Mouse (Mus musculus): ENCODE data around the gene Olfr1270. TPM values are rescaled to one million over a fixed set of nuclear protein-coding genes. Genes with fewer than 3 reads are reported as not detected.
"Not testable (repeated sequence)": the region's sequence is repeated elsewhere in the genome, so short reads cannot be mapped to it uniquely, and the experiment has no call there.

Gene Olfr1270
- polyA plus RNA-seq (2014; fragmentation: Nextera tagmentation; extraction: Ambion mirVana) = not detected in 2 replicates

GRCm38 (mm10) chr2:90152991-90153390, at the start of gene Olfr1270:
Olfr1270 (minus strand) TSS chr2:90153091.
- Histone ChIP-seq H3K4me2 (no peak within 1 kb of the TSS), H3K4me1 (ENCODE audit: control insufficient read depth, insufficient read depth, low read length) (no peaks in the 10 kb centered on the region), H3K27me3 (ENCODE audit: control insufficient read depth, insufficient read depth, low read length) (no peaks in the 10 kb centered on the region), H3K27ac (ENCODE audit: low read depth, low read length) (no peak within 1 kb of the TSS), H3K9me3 (replicated peaks; ENCODE audit: control insufficient read depth, low read length) (no peaks in the 10 kb centered on the region), H3K4me3 (ENCODE audit: low read depth, low read length) (no peak within 1 kb of the TSS), H3K9ac (ENCODE audit: low read depth, low read length) (no peak within 1 kb of the TSS), H3K36me3 (ENCODE audit: control insufficient read depth, insufficient read depth, low read length) (no peaks in the 10 kb centered on the region)
- no peak for ATAC-seq (replicated peaks; ENCODE audit: insufficient number of reproducible peaks, low FRiP score, low TSS enrichment)
- 74% methylated on average over 3 of the region's 3 CpGs for WGBS (ENCODE audit: insufficient replicate concordance)

- not testable (repeated sequence) for ATAC-seq (replicated peaks; ENCODE audit: insufficient number of reproducible peaks, low FRiP score, low TSS enrichment); H3K27ac ChIP-seq (ENCODE audit: low read depth, low read length); H3K4me1 ChIP-seq (ENCODE audit: control insufficient read depth, insufficient read depth, low read length); H3K9ac ChIP-seq (ENCODE audit: low read depth, low read length); H3K9me3 ChIP-seq (replicated peaks; ENCODE audit: control insufficient read depth, low read length); H3K4me2 ChIP-seq; H3K36me3 ChIP-seq (ENCODE audit: control insufficient read depth, insufficient read depth, low read length); H3K4me3 ChIP-seq (ENCODE audit: low read depth, low read length); H3K27me3 ChIP-seq (ENCODE audit: control insufficient read depth, insufficient read depth, low read length)
- WGBS (ENCODE audit: insufficient replicate concordance) = no CpG with 5 or more reads among the region's 4 CpGs
These were observed 46.7 kb upstream of the Olfr1270 start for GRCm38 (mm10) chr2:90199606-90200005.

GRCm38 (mm10) chr2:90195285-90195684, 42.4 kb upstream of the Olfr1270 start:
- ATAC-seq (replicated peaks; ENCODE audit: insufficient number of reproducible peaks, low FRiP score, low TSS enrichment); H3K4me1 ChIP-seq (ENCODE audit: control insufficient read depth, insufficient read depth, low read length); H3K27ac ChIP-seq (ENCODE audit: low read depth, low read length); H3K4me2 ChIP-seq; H3K4me3 ChIP-seq (ENCODE audit: low read depth, low read length); H3K27me3 ChIP-seq (ENCODE audit: control insufficient read depth, insufficient read depth, low read length); H3K36me3 ChIP-seq (ENCODE audit: control insufficient read depth, insufficient read depth, low read length); H3K9ac ChIP-seq (ENCODE audit: low read depth, low read length); H3K9me3 ChIP-seq (replicated peaks; ENCODE audit: control insufficient read depth, low read length): not testable (repeated sequence)
- WGBS (ENCODE audit: insufficient replicate concordance) = no CpG with 5 or more reads among the region's 6 CpGs

GRCm38 (mm10) chr2:90194750-90195149, 41.9 kb upstream of the Olfr1270 start:
- not testable (repeated sequence) for H3K36me3 ChIP-seq (ENCODE audit: control insufficient read depth, insufficient read depth, low read length); ATAC-seq (replicated peaks; ENCODE audit: insufficient number of reproducible peaks, low FRiP score, low TSS enrichment); H3K27me3 ChIP-seq (ENCODE audit: control insufficient read depth, insufficient read depth, low read length); H3K9me3 ChIP-seq (replicated peaks; ENCODE audit: control insufficient read depth, low read length); H3K4me1 ChIP-seq (ENCODE audit: control insufficient read depth, insufficient read depth, low read length); H3K4me2 ChIP-seq; H3K27ac ChIP-seq (ENCODE audit: low read depth, low read length); H3K9ac ChIP-seq (ENCODE audit: low read depth, low read length); H3K4me3 ChIP-seq (ENCODE audit: low read depth, low read length)
- no CpG with 5 or more reads among the region's 3 CpGs for WGBS (ENCODE audit: insufficient replicate concordance)

GRCm38 (mm10) chr2:90187082-90187481, 34.2 kb upstream of the Olfr1270 start:
- not testable (repeated sequence) for H3K4me3 ChIP-seq (ENCODE audit: low read depth, low read length); H3K27me3 ChIP-seq (ENCODE audit: control insufficient read depth, insufficient read depth, low read length); ATAC-seq (replicated peaks; ENCODE audit: insufficient number of reproducible peaks, low FRiP score, low TSS enrichment); H3K4me1 ChIP-seq (ENCODE audit: control insufficient read depth, insufficient read depth, low read length); H3K36me3 ChIP-seq (ENCODE audit: control insufficient read depth, insufficient read depth, low read length); H3K4me2 ChIP-seq; H3K27ac ChIP-seq (ENCODE audit: low read depth, low read length); H3K9me3 ChIP-seq (replicated peaks; ENCODE audit: control insufficient read depth, low read length); H3K9ac ChIP-seq (ENCODE audit: low read depth, low read length)
- no CpG with 5 or more reads among the region's 5 CpGs for WGBS (ENCODE audit: insufficient replicate concordance)

- not testable (repeated sequence) for H3K9ac ChIP-seq (ENCODE audit: low read depth, low read length); H3K4me3 ChIP-seq (ENCODE audit: low read depth, low read length); H3K9me3 ChIP-seq (replicated peaks; ENCODE audit: control insufficient read depth, low read length); H3K27me3 ChIP-seq (ENCODE audit: control insufficient read depth, insufficient read depth, low read length); H3K4me1 ChIP-seq (ENCODE audit: control insufficient read depth, insufficient read depth, low read length); ATAC-seq (replicated peaks; ENCODE audit: insufficient number of reproducible peaks, low FRiP score, low TSS enrichment); H3K36me3 ChIP-seq (ENCODE audit: control insufficient read depth, insufficient read depth, low read length); H3K27ac ChIP-seq (ENCODE audit: low read depth, low read length); H3K4me2 ChIP-seq
- no CpG with 5 or more reads among the region's 4 CpGs for WGBS (ENCODE audit: insufficient replicate concordance)
These were observed 33.2 kb upstream of the Olfr1270 start for GRCm38 (mm10) chr2:90186082-90186481.

GRCm38 (mm10) chr2:90153916-90154315, 1.0 kb upstream of the Olfr1270 start:
- 80% methylated on average over 9 of the region's 9 CpGs for WGBS (ENCODE audit: insufficient replicate concordance)
- Histone ChIP-seq H3K36me3 (ENCODE audit: control insufficient read depth, insufficient read depth, low read length) (no peaks in the 10 kb centered on the region), H3K4me3 (ENCODE audit: low read depth, low read length) (no peak overlapping the region), H3K27me3 (ENCODE audit: control insufficient read depth, insufficient read depth, low read length) (no peaks in the 10 kb centered on the region), H3K4me2 (no peak overlapping the region), H3K9ac (ENCODE audit: low read depth, low read length) (no peak overlapping the region), H3K4me1 (ENCODE audit: control insufficient read depth, insufficient read depth, low read length) (no peaks in the 10 kb centered on the region), H3K27ac (ENCODE audit: low read depth, low read length) (no peak overlapping the region), H3K9me3 (replicated peaks; ENCODE audit: control insufficient read depth, low read length) (no peaks in the 10 kb centered on the region)
- no peak for ATAC-seq (replicated peaks; ENCODE audit: insufficient number of reproducible peaks, low FRiP score, low TSS enrichment)

- no peaks in the 10 kb centered on the region for H3K36me3 ChIP-seq (ENCODE audit: control insufficient read depth, insufficient read depth, low read length)
- H3K4me1 ChIP-seq (ENCODE audit: control insufficient read depth, insufficient read depth, low read length) = no peaks in the 10 kb centered on the region
- no peak within 1 kb of the TSS for H3K27ac ChIP-seq (ENCODE audit: low read depth, low read length)
- H3K4me3 ChIP-seq (ENCODE audit: low read depth, low read length) = no peak within 1 kb of the TSS
- H3K9me3 ChIP-seq (replicated peaks; ENCODE audit: control insufficient read depth, low read length) = no peaks in the 10 kb centered on the region
- H3K4me2 ChIP-seq = no peak within 1 kb of the TSS
- H3K9ac ChIP-seq (ENCODE audit: low read depth, low read length) = no peak within 1 kb of the TSS
- H3K27me3 ChIP-seq (ENCODE audit: control insufficient read depth, insufficient read depth, low read length) = no peaks in the 10 kb centered on the region
- no peak for ATAC-seq (replicated peaks; ENCODE audit: insufficient number of reproducible peaks, low FRiP score, low TSS enrichment)
These were observed 10.7 kb downstream of the Olfr1270 start, which contains the start of gene Olfr32 for GRCm38 (mm10) chr2:90142196-90142595. Olfr32 (minus strand) TSS chr2:90142296.

- WGBS (ENCODE audit: insufficient replicate concordance) = 77% methylated on average over 1 of the region's 1 CpGs
- H3K4me2 ChIP-seq = no peak within 1 kb of the TSS
- no peak for ATAC-seq (replicated peaks; ENCODE audit: insufficient number of reproducible peaks, low FRiP score, low TSS enrichment)
These were observed 31.6 kb downstream of the Olfr1270 start, which contains the start of gene Olfr1269 for GRCm38 (mm10) chr2:90121312-90121711. Olfr1269 (minus strand) TSS chr2:90121412.

More at GRCm38 (mm10) chr2:90121312-90121711, 31.6 kb downstream of the Olfr1270 start, which contains the start of gene Olfr1269:
- Histone ChIP-seq H3K36me3 (ENCODE audit: control insufficient read depth, insufficient read depth, low read length) (no peaks in the 10 kb centered on the region), H3K4me3 (ENCODE audit: low read depth, low read length) (no peak within 1 kb of the TSS), H3K9me3 (replicated peaks; ENCODE audit: control insufficient read depth, low read length) (no peaks in the 10 kb centered on the region), H3K27me3 (ENCODE audit: control insufficient read depth, insufficient read depth, low read length) (no peaks in the 10 kb centered on the region), H3K4me1 (ENCODE audit: control insufficient read depth, insufficient read depth, low read length) (no peaks in the 10 kb centered on the region), H3K27ac (ENCODE audit: low read depth, low read length) (no peak within 1 kb of the TSS), H3K9ac (ENCODE audit: low read depth, low read length) (no peak within 1 kb of the TSS)

Measured in heart, embryonic 11.5 days (tissue).